Mouse (Mus musculus) olfactory bulb, adult 2 months (tissue): ENCODE data around the gene Snx5.

Experiments
- CTCF ChIP-seq: fragments of 200-500 bp; IDR thresholded peaks from 2 replicates; pipeline ENCODE4 v1.5.1; 2012; ENCODE audit warnings: low read depth, mild to moderate bottlenecking, low read length, moderate library complexity; ENCODE audit not compliant: insufficient read depth
- POLR2A ChIP-seq: fragments of 200-500 bp; IDR thresholded peaks from 2 replicates; pipeline ENCODE4 v1.6.1; 2012; ENCODE audit warnings: mild to moderate bottlenecking, low read depth, low read length, moderate library complexity; ENCODE audit not compliant: insufficient read depth

- no peak for TF ChIP-seq POLR2A
- TF ChIP-seq CTCF = no peak
Measured at GRCm38 (mm10) chr2:144269306-144269650, 1.4 kb downstream of the Snx5 start.
